Mouse (Mus musculus): ENCODE measurements at regions not wholly inside any gene's neighbourhood (a gene's known extent, or its start where the extent isn't known, plus 50 kb on each side); places are given as distances from the start of the nearest gene placed in this dataset.

DNA sequence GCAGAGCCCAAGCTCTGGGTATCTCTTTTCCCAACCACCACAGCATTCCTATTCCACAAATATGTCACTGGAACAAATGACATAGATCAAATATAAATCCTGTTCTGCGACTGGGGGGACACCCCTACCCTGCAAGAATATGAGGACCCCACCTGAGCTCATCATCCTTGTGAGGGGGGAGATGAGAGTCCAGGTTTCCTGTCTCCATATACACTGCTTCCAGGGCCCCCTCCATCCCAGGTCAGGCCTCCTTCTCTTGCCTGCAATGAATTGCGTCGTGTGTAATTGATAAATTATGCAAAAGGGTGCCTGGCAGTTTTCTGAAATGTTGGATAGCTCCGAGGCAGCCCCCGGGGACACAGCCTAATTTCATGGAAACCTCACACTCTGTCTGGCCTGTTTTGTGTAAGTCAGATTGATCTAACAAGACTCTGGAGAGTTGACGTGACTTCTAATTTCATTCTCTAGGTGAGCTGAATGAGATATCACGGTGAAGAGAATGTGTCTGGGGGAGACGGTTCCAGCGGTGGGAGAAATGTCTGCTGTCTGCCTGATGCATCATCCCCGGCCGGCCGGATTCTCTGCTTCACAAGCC is 110.3 kb upstream of the Tle3 start:
- Histone ChIP-seq H3K36me3 (no peaks in the 10 kb centered on the region), H3K27me3 (replicated peaks) (peaks cover 3% of the 10 kb centered on the region; the same call in 1 of the 2 replicates), H3K9ac (replicated peaks) (no peak overlapping the region), H3K9me3 (replicated peaks) (peaks cover 8% of the 10 kb centered on the region; the same call in 1 of the 2 replicates), H3K4me1 (peaks cover 49% of the 10 kb centered on the region), H3K4me2 (no peak overlapping the region), H3K4me3 (replicated peaks) (no peak overlapping the region), H3K27ac (replicated peaks) (no peak overlapping the region)
- WGBS, result 19% methylated on average over 12 of the region's 12 CpGs
- no peak; the same call in 1 of the 2 replicates for ATAC-seq (ENCODE audit: low FRiP score)

GRCm38 (mm10) chr9:61263335-61263734 is 108.8 kb upstream of the Tle3 start:
- Histone ChIP-seq H3K9me3 (replicated peaks) (peaks cover 8% of the 10 kb centered on the region; the same call in 1 of the 2 replicates), H3K4me2 (no peak overlapping the region), H3K4me1 (peaks cover 39% of the 10 kb centered on the region), H3K27ac (replicated peaks) (no peak overlapping the region), H3K27me3 (replicated peaks) (peaks cover 3% of the 10 kb centered on the region; the same call in 1 of the 2 replicates), H3K9ac (replicated peaks) (no peak overlapping the region), H3K36me3 (no peaks in the 10 kb centered on the region), H3K4me3 (replicated peaks) (no peak overlapping the region)
- no peak for ATAC-seq (ENCODE audit: low FRiP score)
- WGBS, result 77% methylated on average over 4 of the region's 4 CpGs

- WGBS, result 89% methylated on average over 5 of the region's 5 CpGs
- ATAC-seq (ENCODE audit: low FRiP score), result no peak
- Histone ChIP-seq H3K9me3 (replicated peaks) (peaks cover 8% of the 10 kb centered on the region; the same call in 1 of the 2 replicates), H3K36me3 (no peaks in the 10 kb centered on the region), H3K9ac (replicated peaks) (no peak overlapping the region), H3K27me3 (replicated peaks) (peaks cover 3% of the 10 kb centered on the region; the same call in 1 of the 2 replicates), H3K4me3 (replicated peaks) (no peak overlapping the region), H3K27ac (replicated peaks) (no peak overlapping the region), H3K4me2 (no peak overlapping the region), H3K4me1 (peaks cover 19% of the 10 kb centered on the region)
These were observed 106.7 kb upstream of the Tle3 start for GRCm38 (mm10) chr9:61265466-61265865.

DNA sequence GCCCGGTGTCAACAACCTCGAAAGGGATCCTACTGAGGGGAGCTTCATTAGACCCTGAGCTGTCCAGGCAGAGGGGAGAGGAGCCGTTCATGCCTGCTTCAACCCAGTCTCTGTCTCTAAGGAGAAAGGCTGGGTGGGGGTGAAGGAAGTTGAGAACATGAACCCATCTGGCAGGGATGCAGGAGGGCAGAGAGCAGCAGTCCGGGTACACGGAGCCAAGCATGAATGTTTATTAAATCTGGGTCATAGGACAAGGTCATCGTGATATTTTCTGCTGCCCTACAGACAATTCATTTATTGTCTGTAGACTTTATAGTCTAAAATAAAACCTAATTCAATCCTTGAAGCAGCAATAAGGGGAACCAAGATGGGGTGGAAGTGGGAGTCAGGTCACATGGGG is 105.2 kb upstream of the Tle3 start:
- Histone ChIP-seq H3K9me3 (replicated peaks) (peaks cover 8% of the 10 kb centered on the region; the same call in 1 of the 2 replicates), H3K27me3 (replicated peaks) (peaks cover 3% of the 10 kb centered on the region; the same call in 1 of the 2 replicates), H3K36me3 (no peaks in the 10 kb centered on the region), H3K9ac (replicated peaks) (no peak overlapping the region), H3K27ac (replicated peaks) (no peak overlapping the region), H3K4me2 (no peak overlapping the region), H3K4me1 (peaks cover 6% of the 10 kb centered on the region; the same call in 1 of the 2 replicates), H3K4me3 (replicated peaks) (no peak overlapping the region)
- no peak for ATAC-seq (ENCODE audit: low FRiP score)
- WGBS, result 61% methylated on average over 6 of the region's 6 CpGs

- H3K4me2 ChIP-seq, result no peak overlapping the region
- H3K36me3 ChIP-seq, result no peaks in the 10 kb centered on the region
- H3K27ac ChIP-seq (replicated peaks), result no peak overlapping the region
- H3K9ac ChIP-seq (replicated peaks), result no peak overlapping the region
- 52% methylated on average over 4 of the region's 4 CpGs for WGBS
- peaks cover 3% of the 10 kb centered on the region; the same call in 1 of the 2 replicates for H3K27me3 ChIP-seq (replicated peaks)
- H3K4me1 ChIP-seq, result 0 out of 2 replicates have a peak, but pooled peaks cover 3% of the 10 kb centered on the region
- ATAC-seq (ENCODE audit: low FRiP score), result no peak
- no peak overlapping the region for H3K4me3 ChIP-seq (replicated peaks)
- H3K9me3 ChIP-seq (replicated peaks), result peaks cover 8% of the 10 kb centered on the region; the same call in 1 of the 2 replicates
These were observed 104.6 kb upstream of the Tle3 start for GRCm38 (mm10) chr9:61267541-61267940.

- Histone ChIP-seq H3K4me1 (0 out of 2 replicates have a peak, but pooled peaks cover 3% of the 10 kb centered on the region), H3K27me3 (replicated peaks) (peaks cover 6% of the 10 kb centered on the region; the same call in 1 of the 2 replicates), H3K9ac (replicated peaks) (no peak overlapping the region), H3K4me3 (replicated peaks) (no peak overlapping the region), H3K9me3 (replicated peaks) (peaks cover 8% of the 10 kb centered on the region; the same call in 1 of the 2 replicates), H3K27ac (replicated peaks) (no peak overlapping the region), H3K4me2 (no peak overlapping the region), H3K36me3 (no peaks in the 10 kb centered on the region)
- ATAC-seq (ENCODE audit: low FRiP score), result no peak
- WGBS, result 69% methylated on average over 2 of the region's 2 CpGs
These were observed 104.0 kb upstream of the Tle3 start for GRCm38 (mm10) chr9:61268162-61268561.

GRCm38 (mm10) chr9:61268681-61269080 is 103.5 kb upstream of the Tle3 start:
- Histone ChIP-seq H3K4me2 (no peak overlapping the region), H3K36me3 (no peaks in the 10 kb centered on the region), H3K27me3 (replicated peaks) (peaks cover 6% of the 10 kb centered on the region; the same call in 1 of the 2 replicates), H3K4me3 (replicated peaks) (no peak overlapping the region), H3K9me3 (replicated peaks) (peaks cover 8% of the 10 kb centered on the region; the same call in 1 of the 2 replicates), H3K27ac (replicated peaks) (no peak overlapping the region), H3K9ac (replicated peaks) (no peak overlapping the region), H3K4me1 (0 out of 2 replicates have a peak, but pooled peaks cover 3% of the 10 kb centered on the region)
- no peak for ATAC-seq (ENCODE audit: low FRiP score)
- 83% methylated on average over 2 of the region's 2 CpGs for WGBS

DNA sequence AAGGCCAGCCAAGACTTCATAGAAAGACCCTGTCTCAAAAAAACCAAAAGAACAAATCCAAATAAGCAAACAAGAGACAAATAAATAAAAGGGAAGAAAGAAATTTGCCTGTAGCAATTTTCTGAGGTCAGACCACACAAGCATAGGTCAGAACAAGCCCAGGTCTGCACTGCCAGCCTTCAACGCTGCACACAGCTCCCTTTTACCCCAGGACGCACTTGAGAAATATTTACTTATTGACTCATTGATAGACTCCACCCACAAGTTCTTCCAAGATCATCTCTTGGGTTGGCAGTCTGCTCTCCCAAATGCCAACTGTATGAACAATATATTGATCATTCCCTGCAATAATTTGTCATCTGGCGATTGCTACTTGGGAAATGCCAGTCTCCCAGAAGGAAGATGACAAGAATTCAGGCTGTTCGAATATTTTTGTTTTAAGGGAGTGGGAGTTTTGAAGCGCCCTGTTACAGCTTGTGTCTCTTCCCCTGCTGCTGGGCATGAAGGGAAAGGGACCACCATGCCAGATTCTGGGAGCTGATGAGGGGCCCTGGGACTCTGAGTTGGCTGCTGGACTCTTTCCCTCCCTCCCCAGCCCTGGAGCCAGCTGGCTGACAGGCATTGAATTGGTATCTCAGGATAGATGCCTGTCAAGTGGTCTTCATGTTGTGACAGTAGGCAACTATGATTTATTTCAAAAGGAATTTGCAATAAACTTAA is 102.9 kb upstream of the Tle3 start:
- ATAC-seq (ENCODE audit: low FRiP score), result no peak
- Histone ChIP-seq H3K4me3 (replicated peaks) (no peak overlapping the region), H3K36me3 (no peaks in the 10 kb centered on the region), H3K4me2 (no peak overlapping the region), H3K27ac (replicated peaks) (no peak overlapping the region), H3K9ac (replicated peaks) (no peak overlapping the region), H3K4me1 (0 out of 2 replicates have a peak, but pooled peaks cover 3% of the 10 kb centered on the region), H3K9me3 (replicated peaks) (peaks cover 8% of the 10 kb centered on the region; the same call in 1 of the 2 replicates), H3K27me3 (replicated peaks) (peaks cover 6% of the 10 kb centered on the region; the same call in 1 of the 2 replicates)
- WGBS, result 87% methylated on average over 5 of the region's 5 CpGs

- H3K4me2 ChIP-seq, result no peak overlapping the region
- peaks cover 10% of the 10 kb centered on the region for H3K27me3 ChIP-seq (replicated peaks)
- H3K27ac ChIP-seq (replicated peaks), result no peak overlapping the region
- no peaks in the 10 kb centered on the region for H3K9me3 ChIP-seq (replicated peaks)
- no peaks in the 10 kb centered on the region for H3K36me3 ChIP-seq
- no peak for ATAC-seq (ENCODE audit: low FRiP score)
- H3K9ac ChIP-seq (replicated peaks), result no peak overlapping the region
- no peak overlapping the region for H3K4me3 ChIP-seq (replicated peaks)
- 88% methylated on average over 1 of the region's 1 CpGs for WGBS
- H3K4me1 ChIP-seq, result 0 out of 2 replicates have a peak, but pooled peaks cover 3% of the 10 kb centered on the region
These were observed 100.9 kb upstream of the Tle3 start for GRCm38 (mm10) chr9:61271243-61271642.

DNA sequence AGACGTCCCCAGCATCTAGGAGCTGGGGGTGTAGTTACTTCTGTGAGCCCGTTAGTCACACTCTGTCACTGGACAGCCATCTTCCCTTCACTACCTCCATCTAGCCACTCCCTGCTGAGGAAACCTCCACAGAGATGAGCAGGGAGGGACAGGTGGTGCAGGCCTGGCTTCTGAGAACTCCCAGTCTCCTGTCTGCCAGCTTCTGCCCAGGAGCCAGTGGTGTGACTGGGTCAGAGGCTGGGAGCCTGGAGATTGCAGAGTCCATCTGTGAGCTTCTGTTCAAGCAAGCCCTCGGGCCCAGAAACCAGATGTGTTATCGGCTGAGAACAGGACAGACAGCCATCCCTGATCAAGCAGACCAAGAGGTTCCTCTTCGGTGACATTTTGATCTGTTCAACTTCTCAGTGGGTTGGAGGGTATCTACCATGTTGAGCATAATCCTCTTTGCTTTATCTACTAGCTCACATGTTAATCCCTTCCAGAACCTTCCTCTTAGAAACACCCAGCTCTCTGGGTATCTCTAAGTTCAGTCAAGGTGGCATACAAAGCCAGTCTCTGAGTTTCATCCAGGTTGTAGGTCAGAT is 100.3 kb upstream of the Tle3 start:
- Histone ChIP-seq H3K27me3 (replicated peaks) (peaks cover 10% of the 10 kb centered on the region), H3K9me3 (replicated peaks) (no peaks in the 10 kb centered on the region), H3K9ac (replicated peaks) (no peak overlapping the region), H3K36me3 (no peaks in the 10 kb centered on the region), H3K4me2 (no peak overlapping the region), H3K4me1 (0 out of 2 replicates have a peak, but pooled peaks cover 3% of the 10 kb centered on the region), H3K4me3 (replicated peaks) (no peak overlapping the region), H3K27ac (replicated peaks) (no peak overlapping the region)
- WGBS, result 78% methylated on average over 5 of the region's 5 CpGs
- no peak for ATAC-seq (ENCODE audit: low FRiP score)

- WGBS, result 82% methylated on average over 9 of the region's 9 CpGs
- H3K9me3 ChIP-seq (replicated peaks), result no peaks in the 10 kb centered on the region
- no peak for ATAC-seq (ENCODE audit: low FRiP score)
- no peak overlapping the region for H3K4me3 ChIP-seq (replicated peaks)
- H3K9ac ChIP-seq (replicated peaks), result no peak overlapping the region
- H3K27me3 ChIP-seq (replicated peaks), result peaks cover 10% of the 10 kb centered on the region
- H3K4me1 ChIP-seq, result peaks cover 18% of the 10 kb centered on the region
- H3K36me3 ChIP-seq, result no peaks in the 10 kb centered on the region
- no peak overlapping the region for H3K4me2 ChIP-seq
- no peak overlapping the region for H3K27ac ChIP-seq (replicated peaks)
These were observed 98.1 kb upstream of the Tle3 start for GRCm38 (mm10) chr9:61274020-61274419.
